Mouse (Mus musculus): ENCODE data around the gene Ift74. TPM values are rescaled to one million over a fixed set of nuclear protein-coding genes. Genes with fewer than 3 reads are reported as not detected.

Ift74 gene
- polyA plus RNA-seq (2015; fragmentation: Nextera tagmentation; extraction: Ambion mirVana) = 41.0 and 42.6 TPM in 2 replicates

DNA sequence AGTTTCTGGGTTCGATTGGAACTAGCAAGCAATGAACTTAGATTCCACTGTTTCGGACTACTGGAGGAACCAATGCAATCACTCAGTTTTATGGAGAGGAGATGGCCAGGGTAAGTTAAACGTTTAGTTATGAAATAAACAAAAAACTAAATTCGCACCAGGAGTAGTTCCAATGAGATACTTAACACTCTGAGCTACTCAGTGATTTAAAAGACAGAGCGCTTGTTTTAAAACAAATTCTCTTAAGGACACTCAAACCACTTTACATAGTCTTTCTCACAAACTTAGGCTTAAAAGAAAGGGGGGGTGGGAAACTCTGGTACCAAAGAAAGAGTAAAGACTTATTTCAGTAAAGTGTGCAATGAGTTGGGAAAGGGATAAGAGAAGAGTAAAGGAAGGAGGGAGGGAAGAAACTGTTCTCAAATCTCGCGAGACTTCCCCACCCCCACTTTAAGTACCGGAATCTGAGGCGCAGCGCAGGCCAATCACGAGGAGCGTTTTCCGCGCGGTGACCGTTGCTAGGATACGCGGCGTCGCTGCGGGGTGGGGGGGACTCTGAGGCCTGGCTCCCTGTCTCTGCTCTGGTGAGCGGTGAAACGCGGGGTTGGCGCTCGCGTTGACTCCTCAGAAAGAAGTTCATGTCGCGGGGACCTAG lies at the start of gene Ift74:
TSS of gene Ift74 (plus strand) at position 520 of the 655 bp plus-strand sequence.

DNA sequence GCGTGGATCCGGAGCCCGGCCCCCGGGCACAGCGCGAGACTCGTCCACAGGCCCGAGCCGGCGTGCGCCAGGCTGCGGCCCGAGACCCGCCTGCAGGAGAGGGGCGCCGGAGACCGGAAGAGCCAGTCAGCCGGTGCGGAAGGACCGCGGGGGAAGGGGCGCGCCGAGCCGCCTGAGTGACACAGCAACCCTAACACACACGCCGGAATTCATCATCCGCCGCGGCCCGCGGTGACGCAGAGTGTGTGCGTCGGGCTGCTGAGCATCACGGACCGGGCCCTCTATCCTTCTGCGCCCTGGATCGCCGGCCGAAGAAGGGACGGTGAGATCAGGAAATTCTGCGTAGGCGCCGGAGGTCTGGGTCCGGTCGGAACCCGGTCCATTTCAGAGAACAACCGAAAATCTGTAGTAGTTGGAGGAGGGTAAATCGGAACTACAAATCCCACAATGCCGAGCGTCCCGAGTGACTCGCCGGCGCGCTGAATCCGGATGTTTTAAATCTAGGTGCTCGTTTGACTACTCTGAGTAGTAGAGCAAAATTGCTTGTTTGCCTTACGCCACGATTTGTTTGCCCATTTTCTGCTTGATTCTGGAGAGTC lies 11.2 kb upstream of the Ift74 start, which contains the start of gene Plaa:
TSS of gene Plaa (minus strand) at position 214 of the 599 bp plus-strand sequence.

GRCm38 (mm10) chr4:94649920-94650319 lies 35.6 kb downstream of the Ift74 start, which contains the start of gene Lrrc19:
Gene Lrrc19, minus strand, starts transcription at chr4:94650144.

GRCm38 (mm10) chr4:94738838-94739731 lies 124.8 kb downstream of the Ift74 start, which contains the start of gene Tek:
Gene Tek, plus strand, starts transcription at chr4:94739289.

Small RNA genes lying within 50 kb of the gene (microRNA-seq; reads per million reads assigned to microRNA genes)
- gene Mir872 (ENCODE audit: borderline replicate concordance, insufficient number of aligned reads) = 1,420 reads per million, percentile 81 among the genes with 10 or more reads in this experiment

Other genes starting within 250 kb of the Ift74 start
- gene Gm10306, start 57.9 kb upstream of the Ift74 start, polyA plus RNA-seq (2015; fragmentation: Nextera tagmentation; extraction: Ambion mirVana) = 0.51 TPM in 1 of 2 replicates, not detected in the other
- 15.0 and 16.1 TPM in 2 replicates for gene Caap1, start 57.7 kb upstream of the Ift74 start, polyA plus RNA-seq (2015; fragmentation: Nextera tagmentation; extraction: Ambion mirVana)
- gene Plaa, start 11.2 kb upstream of the Ift74 start, polyA plus RNA-seq (2015; fragmentation: Nextera tagmentation; extraction: Ambion mirVana) = 40.4 and 53.2 TPM in 2 replicates
- 0.37 and 0.44 TPM in 2 replicates for gene Lrrc19, start 35.7 kb downstream of the Ift74 start, polyA plus RNA-seq (2015; fragmentation: Nextera tagmentation; extraction: Ambion mirVana)
- 11.9 and 20.8 TPM in 2 replicates for gene Tek, start 124.8 kb downstream of the Ift74 start, polyA plus RNA-seq (2015; fragmentation: Nextera tagmentation; extraction: Ambion mirVana)